Mouse (Mus musculus): ENCODE data around the gene Gm37419. TPM values are rescaled to one million over a fixed set of nuclear protein-coding genes. Genes with fewer than 3 reads are reported as not detected.
A peak's percentile ranks its signal among the peaks of the same experiment; 100 is the strongest.

The Gm37419 gene
- polyA plus RNA-seq, 1 experiment from 2014 or later = not detected

DNA sequence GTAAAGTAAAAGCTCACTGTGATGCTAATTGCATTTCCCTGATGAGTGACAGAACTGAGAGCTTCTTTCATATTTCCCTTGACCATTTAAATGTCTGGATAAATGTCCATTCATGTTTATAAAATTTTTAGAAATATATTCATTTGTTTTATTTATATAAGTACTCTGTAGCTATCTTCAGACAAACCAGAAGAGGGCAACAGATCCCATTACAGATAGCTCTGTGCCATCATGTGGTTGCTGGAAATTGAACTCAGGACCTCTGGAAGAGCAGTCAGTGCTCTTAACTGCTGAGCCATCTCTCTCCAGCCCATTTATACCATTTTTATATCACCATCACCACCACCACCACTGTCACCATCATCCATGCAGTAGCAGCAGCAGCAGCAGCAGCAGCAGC is 29.3 kb upstream of the Gm37419 start:
- Histone ChIP-seq H3K4me3 (ENCODE audit: low read depth, low read length) (no peak overlapping the region), H3K4me1 (replicated peaks; ENCODE audit: control insufficient read depth, insufficient read depth, low read length) (no peaks in the 10 kb centered on the region), H3K36me3 (ENCODE audit: control insufficient read depth, insufficient read depth) (no peaks in the 10 kb centered on the region), H3K9ac (ENCODE audit: low read depth, low read length) (no peak overlapping the region), H3K4me2 (replicated peaks; ENCODE audit: low read depth) (no peak overlapping the region), H3K9me3 (ENCODE audit: control insufficient read depth) (no peaks in the 10 kb centered on the region), H3K27me3 (replicated peaks; ENCODE audit: control insufficient read depth, insufficient read depth, low read length) (no peaks in the 10 kb centered on the region), H3K27ac (ENCODE audit: low read depth, low read length) (no peak overlapping the region)
- no peak for ATAC-seq
- no peak for TF ChIP-seq CTCF (IDR thresholded peaks at IDR 0.05; ENCODE audit: low read depth)

DNA sequence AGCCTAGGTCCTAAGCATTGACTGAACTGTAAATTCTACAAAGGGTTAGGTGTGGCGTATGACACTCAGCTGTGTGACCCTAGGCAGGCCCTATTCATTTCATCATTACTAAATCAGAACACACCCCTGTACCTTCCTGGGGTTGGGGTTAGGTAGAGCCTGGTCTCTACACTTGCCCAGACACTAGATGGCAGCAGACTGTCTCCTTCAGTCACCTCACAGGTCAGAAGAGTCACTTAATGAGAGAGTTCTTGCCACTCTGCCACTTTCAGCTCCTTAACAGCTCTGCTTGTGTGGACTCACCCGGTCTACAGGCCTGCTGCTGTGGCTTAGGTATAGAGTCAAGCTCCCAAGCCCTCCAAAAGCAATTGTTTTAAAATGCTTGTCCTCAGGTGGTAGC is 25.9 kb upstream of the Gm37419 start:
- Histone ChIP-seq H3K27me3 (replicated peaks; ENCODE audit: control insufficient read depth, insufficient read depth, low read length) (no peaks in the 10 kb centered on the region), H3K4me1 (replicated peaks; ENCODE audit: control insufficient read depth, insufficient read depth, low read length) (no peaks in the 10 kb centered on the region), H3K9me3 (ENCODE audit: control insufficient read depth) (no peaks in the 10 kb centered on the region), H3K27ac (ENCODE audit: low read depth, low read length) (no peak overlapping the region), H3K4me3 (ENCODE audit: low read depth, low read length) (no peak overlapping the region), H3K4me2 (replicated peaks; ENCODE audit: low read depth) (no peak overlapping the region), H3K36me3 (ENCODE audit: control insufficient read depth, insufficient read depth) (no peaks in the 10 kb centered on the region), H3K9ac (ENCODE audit: low read depth, low read length) (no peak overlapping the region)
- 68% methylated on average over 2 of the region's 2 CpGs for WGBS
- TF ChIP-seq CTCF (IDR thresholded peaks at IDR 0.05; ENCODE audit: low read depth) = peak; percentile 80
- peak; percentile 60; the same call in 1 of the 2 replicates for ATAC-seq

DNA sequence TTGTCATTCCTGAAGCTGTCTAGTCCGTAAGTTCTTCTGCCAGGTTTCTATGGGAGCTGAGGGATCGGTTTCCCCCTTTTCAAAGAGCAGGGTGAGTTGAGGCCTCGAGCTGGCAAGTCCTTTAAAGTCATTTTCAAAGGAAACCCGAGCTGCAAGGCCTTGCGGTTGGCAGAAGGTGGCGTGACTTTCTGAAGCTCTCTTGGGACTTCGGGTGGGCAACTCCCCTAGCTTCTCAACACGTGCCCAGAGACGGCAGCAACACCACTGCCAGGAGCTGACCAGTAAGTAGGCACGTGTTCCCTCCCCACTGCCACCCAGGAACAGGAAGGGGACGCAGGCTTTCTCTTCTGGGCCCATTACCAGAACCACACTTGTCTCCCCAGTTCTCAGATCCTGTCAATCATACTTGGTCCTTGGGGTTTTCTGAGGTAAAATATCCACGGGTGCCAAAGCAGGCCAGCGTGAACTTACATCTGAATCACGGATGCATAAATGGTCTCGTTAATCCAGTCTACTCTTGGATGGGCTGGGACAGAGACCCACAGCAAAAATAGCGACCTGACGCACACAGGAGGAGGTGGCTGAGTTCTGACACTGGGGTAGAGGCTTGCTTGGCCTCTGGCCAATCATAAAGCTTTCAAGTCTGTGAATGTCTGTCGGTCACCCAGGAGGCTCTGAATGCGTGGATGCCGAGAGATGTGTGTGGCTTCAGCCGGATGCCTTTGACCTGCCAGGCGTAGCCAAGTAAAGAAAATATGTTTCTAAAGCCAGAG is 24.2 kb upstream of the Gm37419 start:
- Histone ChIP-seq H3K9me3 (ENCODE audit: control insufficient read depth) (no peaks in the 10 kb centered on the region), H3K4me3 (ENCODE audit: low read depth, low read length) (no peak overlapping the region), H3K4me2 (replicated peaks; ENCODE audit: low read depth) (no peak overlapping the region), H3K9ac (ENCODE audit: low read depth, low read length) (no peak overlapping the region), H3K4me1 (replicated peaks; ENCODE audit: control insufficient read depth, insufficient read depth, low read length) (no peaks in the 10 kb centered on the region), H3K27ac (ENCODE audit: low read depth, low read length) (no peak overlapping the region), H3K36me3 (ENCODE audit: control insufficient read depth, insufficient read depth) (0 out of 2 replicates have a peak, but pooled peaks cover 5% of the 10 kb centered on the region), H3K27me3 (replicated peaks; ENCODE audit: control insufficient read depth, insufficient read depth, low read length) (no peaks in the 10 kb centered on the region)
- TF ChIP-seq CTCF (IDR thresholded peaks at IDR 0.05; ENCODE audit: low read depth) = no peak
- no peak for ATAC-seq
- 85% methylated on average over 22 of the region's 22 CpGs for WGBS

DNA sequence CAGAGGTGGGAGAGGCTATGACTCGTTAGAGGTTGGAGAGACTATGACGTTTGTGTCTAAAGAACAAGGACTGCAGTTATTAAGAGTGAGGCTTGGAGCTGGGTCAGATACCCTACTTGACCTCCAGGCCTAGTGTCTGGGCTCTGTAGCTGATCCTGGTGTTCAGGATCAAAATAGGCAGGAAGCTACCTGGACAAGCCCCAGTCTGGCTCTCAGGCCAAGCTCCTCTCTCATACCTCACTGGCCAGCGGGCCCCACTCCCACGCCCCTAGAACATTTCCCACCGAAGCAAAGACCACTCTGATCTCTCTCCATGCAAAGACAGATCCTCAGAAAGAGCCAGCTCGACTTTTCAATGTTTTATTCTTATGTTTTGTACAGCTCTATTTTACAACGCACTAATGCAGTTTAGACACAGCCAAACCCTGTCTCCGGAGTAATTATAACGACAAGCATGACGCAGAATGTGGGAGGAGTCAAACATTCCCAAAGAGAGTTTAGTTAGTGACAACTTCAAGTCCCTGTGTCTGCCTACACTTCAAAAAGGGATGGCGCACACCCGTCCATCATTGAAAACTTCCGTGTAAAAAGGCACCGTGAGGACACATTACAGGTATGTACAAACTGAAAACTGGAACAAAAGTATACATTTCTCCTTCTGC is 23.4 kb upstream of the Gm37419 start:
- H3K9me3 ChIP-seq (ENCODE audit: control insufficient read depth) = no peaks in the 10 kb centered on the region
- WGBS = 84% methylated on average over 14 of the region's 14 CpGs
- H3K27ac ChIP-seq (ENCODE audit: low read depth, low read length) = no peak overlapping the region
- no peak overlapping the region for H3K9ac ChIP-seq (ENCODE audit: low read depth, low read length)
- ATAC-seq = no peak
- no peak overlapping the region for H3K4me2 ChIP-seq (replicated peaks; ENCODE audit: low read depth)
- TF ChIP-seq CTCF (IDR thresholded peaks at IDR 0.05; ENCODE audit: low read depth) = no peak
- H3K36me3 ChIP-seq (ENCODE audit: control insufficient read depth, insufficient read depth) = 0 out of 2 replicates have a peak, but pooled peaks cover 5% of the 10 kb centered on the region
- H3K27me3 ChIP-seq (replicated peaks; ENCODE audit: control insufficient read depth, insufficient read depth, low read length) = no peaks in the 10 kb centered on the region
- H3K4me3 ChIP-seq (ENCODE audit: low read depth, low read length) = no peak overlapping the region
- H3K4me1 ChIP-seq (replicated peaks; ENCODE audit: control insufficient read depth, insufficient read depth, low read length) = peaks cover under 1% of the 10 kb centered on the region; the same call in 1 of the 2 replicates

DNA sequence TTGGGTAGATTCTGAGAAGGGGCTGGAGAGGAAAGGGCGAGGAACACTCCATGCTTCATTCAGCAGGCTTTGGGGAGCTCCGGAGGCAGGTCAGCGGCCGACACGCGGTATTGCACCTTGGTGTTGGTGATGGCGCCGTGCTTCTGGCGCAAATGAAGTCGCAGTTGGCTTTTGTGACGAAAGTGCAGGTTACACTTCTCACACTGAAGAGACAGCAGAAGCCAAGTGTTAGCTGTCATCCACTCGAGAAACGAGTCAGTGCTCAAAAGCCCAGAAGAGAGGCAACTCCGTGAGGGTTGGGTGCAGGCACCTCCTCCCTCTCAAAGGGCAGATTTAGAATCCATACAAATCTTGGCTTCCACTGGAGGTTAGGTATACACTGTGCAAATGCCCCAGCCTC is 22.2 kb upstream of the Gm37419 start:
- Histone ChIP-seq H3K4me3 (ENCODE audit: low read depth, low read length) (no peak overlapping the region), H3K27me3 (replicated peaks; ENCODE audit: control insufficient read depth, insufficient read depth, low read length) (no peaks in the 10 kb centered on the region), H3K4me1 (replicated peaks; ENCODE audit: control insufficient read depth, insufficient read depth, low read length) (peaks cover 12% of the 10 kb centered on the region), H3K9me3 (ENCODE audit: control insufficient read depth) (no peaks in the 10 kb centered on the region), H3K27ac (ENCODE audit: low read depth, low read length) (no peak overlapping the region), H3K9ac (ENCODE audit: low read depth, low read length) (no peak overlapping the region), H3K36me3 (ENCODE audit: control insufficient read depth, insufficient read depth) (0 out of 2 replicates have a peak, but pooled peaks cover 5% of the 10 kb centered on the region), H3K4me2 (replicated peaks; ENCODE audit: low read depth) (no peak overlapping the region)
- no peak for ATAC-seq
- WGBS = 92% methylated on average over 14 of the region's 14 CpGs
- TF ChIP-seq CTCF (IDR thresholded peaks at IDR 0.05; ENCODE audit: low read depth) = no peak

DNA sequence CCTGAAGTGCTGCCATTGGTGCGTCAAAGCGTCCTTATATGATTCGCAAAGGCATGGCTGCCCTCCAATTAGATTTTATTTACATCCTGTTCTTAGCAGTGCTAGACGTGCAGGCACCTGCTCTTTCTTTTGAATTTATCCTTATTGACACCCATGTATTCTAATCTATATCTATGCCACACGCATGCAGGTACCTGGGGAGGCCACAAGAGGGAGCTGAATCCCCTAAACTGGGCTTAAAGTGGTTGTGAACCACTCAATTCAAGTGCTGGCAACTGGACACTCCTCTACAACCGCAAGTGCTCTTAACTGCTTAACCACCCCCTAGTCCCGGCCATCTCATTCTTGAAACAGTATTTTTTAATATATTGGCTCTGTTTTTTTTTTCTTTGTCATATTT is 21.0 kb upstream of the Gm37419 start:
- Histone ChIP-seq H3K4me3 (ENCODE audit: low read depth, low read length) (no peak overlapping the region), H3K4me2 (replicated peaks; ENCODE audit: low read depth) (no peak overlapping the region), H3K9ac (ENCODE audit: low read depth, low read length) (no peak overlapping the region), H3K9me3 (ENCODE audit: control insufficient read depth) (no peaks in the 10 kb centered on the region), H3K4me1 (replicated peaks; ENCODE audit: control insufficient read depth, insufficient read depth, low read length) (peaks cover 18% of the 10 kb centered on the region), H3K27ac (ENCODE audit: low read depth, low read length) (no peak overlapping the region), H3K36me3 (ENCODE audit: control insufficient read depth, insufficient read depth) (0 out of 2 replicates have a peak, but pooled peaks cover 5% of the 10 kb centered on the region), H3K27me3 (replicated peaks; ENCODE audit: control insufficient read depth, insufficient read depth, low read length) (no peaks in the 10 kb centered on the region)
- TF ChIP-seq CTCF (IDR thresholded peaks at IDR 0.05; ENCODE audit: low read depth) = peak; percentile 65
- 83% methylated on average over 7 of the region's 7 CpGs for WGBS
- ATAC-seq = no peak

Data from intestine, postnatal 0 days (tissue).